Mouse (Mus musculus) large intestine, adult 2 months (tissue): ENCODE results near the gene Plekhb2. TPM values are rescaled to one million over a fixed set of nuclear protein-coding genes. Genes with fewer than 3 reads are reported as not detected.

Source experiments
- DNase-seq: peaks from one replicate; pipeline ENCODE4 v3.0.0-alpha.2; 2012; ENCODE audit warnings: low read depth, low spot score
- WGBS: fragments of 180-500 bp; shearing (Covaris S2); methylation state at CpG from one replicate; pipeline ENCODE4 v1.1.7; 2018; 5-methylcytosine and 5-hydroxymethylcytosine counted together
- polyA plus RNA-seq: library from polyadenylated mRNA; depleted of rRNA; stranded (reverse); fragments of >200 nt; gene quantifications from 2 replicates; pipeline ENCODE4 v1.2.3, GENCODE M21; 2012

Gene Plekhb2
- polyA plus RNA-seq, 1 experiment: 157 TPM

DNA sequence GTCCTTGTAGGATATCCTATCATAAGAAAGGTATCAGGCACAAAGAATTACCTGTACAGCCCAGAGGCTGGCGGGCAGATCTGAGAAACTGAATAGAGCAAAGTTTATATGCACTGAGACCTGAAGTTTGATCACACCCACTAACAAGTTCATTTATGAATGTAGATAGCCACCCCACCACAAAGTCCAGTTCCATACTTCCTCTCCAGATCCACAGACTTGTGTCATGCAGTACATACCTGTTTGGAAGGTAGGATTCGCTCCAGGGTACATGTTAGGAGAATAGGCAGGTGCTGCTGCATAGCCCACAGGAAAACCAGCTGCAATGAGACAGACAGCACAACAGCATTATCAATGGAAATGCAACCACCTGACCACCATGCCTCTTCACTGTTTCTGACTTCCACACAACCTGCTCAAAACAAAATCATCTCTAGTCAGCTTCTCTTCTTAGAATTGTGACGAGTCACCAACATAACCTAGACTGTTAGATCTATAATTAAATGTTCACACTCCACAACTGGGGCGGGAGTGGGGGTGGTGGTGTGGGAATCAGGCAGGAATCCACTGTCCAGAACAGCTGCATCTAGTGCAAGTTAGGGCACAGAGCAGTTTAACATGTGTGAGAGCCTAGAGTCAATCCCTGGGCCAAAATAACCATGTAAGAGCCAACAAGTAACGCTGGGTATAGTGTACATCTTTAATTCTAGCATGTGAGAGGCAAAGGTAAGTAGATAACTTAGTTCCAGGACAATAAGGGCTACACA, 21.1 kb upstream of the Plekhb2 start:
- WGBS: 68% methylated on average over 5 of the region's 5 CpGs
- no peak for DNase-seq

DNA sequence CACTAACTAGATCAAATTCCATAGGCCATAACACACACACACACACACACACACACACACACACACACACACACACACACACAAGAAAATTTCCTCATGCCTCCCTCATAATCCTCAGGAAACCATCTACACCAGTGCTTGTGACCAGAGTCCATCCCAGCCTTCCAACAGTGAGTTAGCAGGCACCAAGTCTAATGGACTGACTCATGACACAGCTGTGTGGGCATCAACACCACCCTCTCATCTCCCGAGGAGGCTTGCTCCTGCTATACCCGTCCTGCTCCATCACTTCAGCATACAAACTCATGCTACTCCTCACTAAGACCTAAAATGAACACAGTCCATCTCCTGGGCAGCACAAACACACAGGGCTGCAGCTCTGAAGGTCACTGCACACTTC, 18.8 kb upstream of the Plekhb2 start:
- WGBS: 38% methylated on average over 2 of the region's 2 CpGs
- DNase-seq: no peak

DNA sequence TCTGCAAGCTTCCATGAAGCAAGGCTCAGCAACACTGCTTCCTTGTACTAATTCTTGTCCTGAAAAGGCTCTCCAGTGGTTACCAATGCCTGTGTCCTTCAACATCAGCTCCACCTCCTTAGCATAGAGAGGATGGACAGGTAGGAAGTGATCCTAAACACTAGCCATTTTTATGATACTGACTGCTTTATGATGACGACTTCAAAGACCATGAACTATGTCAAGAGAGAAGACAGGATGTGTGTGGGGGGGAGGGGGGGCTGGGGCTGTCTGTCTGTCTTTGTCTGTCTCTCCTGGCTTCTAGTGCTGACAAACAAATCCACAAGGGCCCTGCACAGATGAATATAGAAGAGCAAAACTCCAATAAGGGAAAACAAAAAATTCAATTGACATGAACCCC, 18.4 kb upstream of the Plekhb2 start:
- WGBS: 15% methylated on average over 1 of the region's 1 CpGs
- DNase-seq: no peak

DNA sequence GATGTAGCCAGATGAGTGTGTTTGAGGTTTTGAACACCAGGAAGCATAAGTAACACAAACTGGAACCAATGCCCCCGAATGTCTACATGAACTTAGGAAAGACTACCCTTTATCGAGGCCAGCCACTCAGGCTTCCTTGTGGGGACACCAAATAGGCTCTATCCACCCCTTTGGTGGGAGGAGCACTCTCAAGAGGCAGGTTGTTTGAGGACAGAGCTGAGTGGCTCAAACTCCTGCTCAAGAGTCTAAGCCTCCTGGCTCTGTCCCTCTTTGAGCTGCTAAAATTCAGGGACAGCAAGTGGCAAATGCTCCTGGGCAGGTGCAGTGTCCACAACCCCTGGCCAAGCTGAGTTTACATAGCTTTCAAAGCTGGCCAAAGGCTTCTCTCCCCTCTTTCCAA, 14.9 kb upstream of the Plekhb2 start:
- DNase-seq: no peak
- 58% methylated on average over 2 of the region's 2 CpGs for WGBS

DNA sequence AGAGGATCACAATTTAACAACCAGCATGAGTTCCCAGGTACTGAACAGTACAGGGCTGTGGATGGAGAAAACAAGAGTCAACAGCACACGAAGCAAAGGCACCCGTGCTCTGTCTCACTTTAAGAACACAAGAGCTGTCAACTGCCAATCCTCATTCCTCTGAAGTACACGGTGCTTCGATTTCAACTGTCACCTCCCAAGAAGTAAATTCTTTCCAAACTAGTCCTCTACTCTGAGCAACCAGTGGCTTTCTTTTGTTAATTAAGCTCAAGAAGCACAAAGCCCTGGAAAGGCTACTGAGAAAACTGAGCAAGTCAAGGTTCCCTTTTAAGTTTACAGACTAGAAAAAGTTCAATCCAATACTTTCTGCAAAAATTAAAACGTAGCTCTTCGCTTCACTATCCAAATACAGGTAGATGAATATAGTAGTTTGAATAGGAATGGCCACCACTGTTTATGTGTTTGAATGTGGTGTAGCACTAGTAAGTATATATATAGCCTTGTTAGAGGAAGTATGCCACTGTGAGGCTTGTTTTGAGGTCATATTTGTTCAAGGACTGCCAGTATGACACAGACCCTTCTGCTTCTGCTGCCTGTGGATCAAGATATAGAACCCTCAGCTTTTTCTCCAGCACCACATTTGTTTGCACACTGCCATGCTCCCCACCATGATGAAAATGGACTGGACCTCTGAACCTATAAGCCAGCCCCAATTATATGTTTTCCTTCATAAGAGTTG, 11.7 kb upstream of the Plekhb2 start:
- 52% methylated on average over 6 of the region's 6 CpGs for WGBS
- no peak for DNase-seq

DNA sequence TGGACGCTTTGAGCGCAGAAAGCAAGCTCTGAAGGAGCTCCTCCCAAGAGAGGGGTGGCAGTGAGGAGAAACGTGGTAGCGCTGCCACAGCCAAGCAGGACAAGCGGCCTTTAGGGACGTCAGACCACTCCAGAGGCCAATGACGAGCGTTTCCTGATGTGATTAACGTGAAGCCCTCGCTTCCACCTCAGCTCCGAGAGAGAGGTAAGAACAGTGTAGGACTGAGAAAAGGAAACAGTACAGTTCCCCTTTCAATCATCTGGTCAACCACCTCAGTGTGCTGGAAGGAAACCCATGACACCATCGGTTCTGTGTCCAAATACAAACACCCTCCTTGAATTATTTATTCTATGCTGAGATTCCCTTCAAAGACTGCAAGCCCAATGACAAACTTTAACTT, 10.5 kb upstream of the Plekhb2 start:
- no peak for DNase-seq
- 66% methylated on average over 12 of the region's 12 CpGs for WGBS

DNA sequence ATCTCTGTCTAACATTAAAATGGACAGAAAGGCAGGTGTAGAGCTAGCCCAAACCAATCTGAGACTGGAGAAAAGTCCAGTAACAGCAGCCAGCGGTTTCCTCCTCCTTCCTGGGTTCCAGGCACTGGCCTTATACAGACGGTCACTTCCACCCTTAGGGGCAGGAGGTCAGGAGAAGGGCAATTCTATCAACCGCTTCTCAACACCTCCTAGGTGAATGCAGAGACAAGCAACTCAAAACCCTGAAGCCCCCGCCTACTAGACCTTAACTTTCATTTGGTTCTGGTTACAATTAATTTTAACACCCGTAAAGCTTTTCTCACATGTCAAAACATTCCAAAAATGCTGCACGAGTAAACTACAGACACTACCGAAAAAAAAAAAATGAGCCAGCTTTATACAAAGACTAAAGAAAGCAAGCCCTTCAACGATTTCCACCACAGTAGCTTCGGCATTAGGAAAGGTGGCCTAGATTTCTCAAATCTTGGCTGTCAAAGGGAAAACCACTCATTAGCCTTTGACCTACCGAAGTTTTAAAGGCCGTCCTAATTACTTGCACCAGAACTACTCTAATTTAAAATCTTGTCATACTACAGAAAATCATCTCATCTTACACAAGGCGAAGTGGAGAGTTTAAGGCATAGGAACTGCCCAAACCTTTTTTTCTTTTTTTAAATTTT, 7.9 kb upstream of the Plekhb2 start:
- no peak for DNase-seq

DNA sequence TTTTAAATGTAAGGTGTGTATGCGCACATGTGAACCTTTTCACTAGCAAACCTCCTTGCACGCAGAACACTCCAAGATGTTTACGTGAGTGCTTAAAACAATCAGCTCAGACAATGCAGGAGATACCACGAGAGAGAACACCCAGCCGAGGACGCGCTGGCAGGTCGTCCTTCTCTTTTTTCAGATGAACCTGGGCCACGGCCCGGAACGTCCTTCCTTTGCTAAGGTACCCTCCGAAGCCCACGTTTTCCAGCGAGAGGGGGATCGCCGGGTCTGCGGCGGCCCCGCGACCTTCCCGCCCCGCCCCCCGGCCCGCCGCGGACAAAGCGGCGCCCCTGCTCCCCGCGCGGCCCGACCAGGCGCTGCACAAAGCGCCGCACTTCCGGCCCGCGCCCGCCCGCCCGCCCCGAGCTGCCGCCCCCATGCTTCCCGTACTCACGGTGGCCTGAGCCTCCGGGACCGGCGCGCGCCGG, 7.4 kb upstream of the Plekhb2 start:
- WGBS: under 1% methylated on average over 51 of the region's 51 CpGs
- DNase-seq: no peak

More for the DNA sequence above, 7.9 kb upstream of the Plekhb2 start:
- WGBS: 2% methylated on average over 12 of the region's 12 CpGs

DNA sequence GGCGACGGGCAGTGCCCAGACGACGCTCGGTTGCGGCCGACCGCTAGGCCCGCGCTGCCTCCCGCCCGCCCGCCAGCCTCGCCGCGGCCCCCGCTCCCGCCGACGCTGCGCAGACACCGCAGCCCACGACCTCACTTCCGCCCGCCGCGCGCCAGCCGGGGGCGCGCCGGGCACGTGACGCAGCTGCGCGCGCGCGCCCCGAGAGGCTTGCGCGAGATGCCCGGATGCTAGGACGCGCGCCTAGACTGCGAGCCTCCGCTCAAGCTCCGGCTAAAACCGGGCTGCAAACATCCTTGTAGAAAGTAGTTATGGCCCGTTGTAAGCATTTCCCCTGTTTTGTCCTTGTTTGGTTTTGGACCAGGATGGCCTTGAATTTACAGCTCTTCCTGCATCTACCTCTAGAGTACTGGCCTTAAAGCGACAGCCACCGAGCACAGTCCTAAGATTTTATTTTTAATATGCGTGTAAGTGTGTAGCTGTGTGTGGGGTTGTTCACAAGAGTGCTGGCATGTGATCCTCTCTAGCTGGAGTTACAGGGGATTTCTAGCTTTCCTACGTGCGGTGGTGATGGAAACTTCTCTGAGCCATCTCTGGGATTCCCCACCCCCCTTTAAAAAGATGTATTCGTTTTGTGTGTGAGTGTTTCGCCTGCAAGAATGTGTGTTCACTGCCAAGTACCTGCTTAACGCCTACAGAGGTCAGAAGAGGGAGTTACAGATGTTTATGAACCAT, 6.7 kb upstream of the Plekhb2 start, which contains the start of gene Fam168b:
TSS of gene Fam168b (minus strand) at position 179 of the 732 bp plus-strand sequence.
- DNase-seq: no peak
- under 1% methylated on average over 57 of the region's 59 CpGs for WGBS

DNA sequence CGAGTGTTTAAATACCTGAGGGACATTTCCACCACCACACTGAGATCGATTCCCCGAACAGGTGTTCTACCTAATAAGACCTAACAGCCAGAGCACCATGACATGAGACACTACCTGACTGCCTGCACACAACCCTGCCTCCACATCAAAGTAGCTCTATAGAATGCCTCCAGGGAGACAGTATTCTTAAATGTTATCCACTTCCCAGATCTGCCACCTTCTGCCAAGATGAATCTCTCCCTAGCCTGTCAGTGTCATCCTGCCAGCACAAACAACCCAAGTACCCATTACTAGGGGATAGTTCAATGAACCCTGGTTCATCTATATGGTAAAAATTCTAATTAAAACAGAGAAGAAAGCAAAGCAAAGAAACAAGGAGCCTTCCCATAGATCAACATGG, 2.7 kb upstream of the Plekhb2 start:
- DNase-seq: no peak
- WGBS: 89% methylated on average over 3 of the region's 3 CpGs

DNA sequence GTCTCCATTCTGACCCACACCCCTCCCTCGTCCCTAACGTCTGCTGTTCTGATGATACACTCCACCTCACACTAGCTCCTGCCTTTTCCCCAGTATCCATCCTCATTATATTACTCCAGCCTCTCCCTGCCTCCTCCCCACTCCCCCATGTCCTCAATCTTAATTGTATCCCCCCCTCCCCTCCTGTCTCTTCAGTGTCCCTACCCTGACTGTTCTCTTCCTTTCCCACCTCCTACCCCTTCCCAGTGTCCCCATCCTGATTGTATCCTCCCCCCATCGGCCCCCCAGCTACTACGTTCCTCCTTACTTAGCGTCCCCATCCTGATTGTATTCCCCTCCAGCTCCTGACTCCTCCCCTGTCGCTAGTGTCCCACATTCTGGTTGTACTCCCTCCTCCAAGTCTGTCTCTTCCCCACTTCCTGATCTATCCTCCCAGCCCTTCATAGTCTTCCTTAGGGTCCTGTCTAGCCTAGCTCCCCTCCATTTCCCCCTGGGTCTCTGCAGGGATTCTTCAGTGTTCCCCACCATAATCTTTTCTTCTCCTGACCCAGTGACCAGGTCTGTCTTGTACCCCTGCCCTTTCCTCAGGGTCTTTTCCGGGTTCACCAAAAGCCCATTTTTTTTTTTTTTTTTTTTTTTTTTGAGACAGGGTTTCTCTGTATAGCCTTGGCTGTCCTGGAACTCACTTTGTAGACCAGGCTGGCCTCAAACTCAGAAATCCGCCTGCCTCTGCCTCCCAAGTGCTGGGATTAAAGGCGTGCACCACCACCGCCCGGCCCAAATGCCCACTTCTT, 764 bp downstream of the Plekhb2 start:
- WGBS: 24% methylated on average over 11 of the region's 11 CpGs
- DNase-seq: no peak

DNA sequence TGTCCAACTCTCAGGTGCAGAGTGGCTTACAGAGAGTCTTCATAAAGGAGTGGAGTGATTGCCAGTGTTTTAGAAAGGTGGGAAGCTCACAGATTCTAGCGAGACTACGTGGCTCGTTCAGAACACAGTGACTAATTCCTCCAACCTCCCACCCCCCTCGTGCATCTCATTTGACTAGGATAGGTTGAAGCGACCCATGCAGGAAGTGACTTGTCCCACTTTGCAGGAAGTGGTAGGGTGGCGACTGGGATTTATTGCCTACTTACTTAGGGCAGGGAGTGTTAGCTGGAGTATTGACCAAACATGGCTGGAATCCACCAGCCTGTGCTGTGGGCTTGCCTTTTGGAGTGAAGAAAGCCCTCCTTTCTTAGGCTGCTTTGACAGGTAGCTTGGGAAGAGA, 1.8 kb downstream of the Plekhb2 start:
- peak; percentile 83 for DNase-seq
- WGBS: 6% methylated on average over 6 of the region's 6 CpGs

DNA sequence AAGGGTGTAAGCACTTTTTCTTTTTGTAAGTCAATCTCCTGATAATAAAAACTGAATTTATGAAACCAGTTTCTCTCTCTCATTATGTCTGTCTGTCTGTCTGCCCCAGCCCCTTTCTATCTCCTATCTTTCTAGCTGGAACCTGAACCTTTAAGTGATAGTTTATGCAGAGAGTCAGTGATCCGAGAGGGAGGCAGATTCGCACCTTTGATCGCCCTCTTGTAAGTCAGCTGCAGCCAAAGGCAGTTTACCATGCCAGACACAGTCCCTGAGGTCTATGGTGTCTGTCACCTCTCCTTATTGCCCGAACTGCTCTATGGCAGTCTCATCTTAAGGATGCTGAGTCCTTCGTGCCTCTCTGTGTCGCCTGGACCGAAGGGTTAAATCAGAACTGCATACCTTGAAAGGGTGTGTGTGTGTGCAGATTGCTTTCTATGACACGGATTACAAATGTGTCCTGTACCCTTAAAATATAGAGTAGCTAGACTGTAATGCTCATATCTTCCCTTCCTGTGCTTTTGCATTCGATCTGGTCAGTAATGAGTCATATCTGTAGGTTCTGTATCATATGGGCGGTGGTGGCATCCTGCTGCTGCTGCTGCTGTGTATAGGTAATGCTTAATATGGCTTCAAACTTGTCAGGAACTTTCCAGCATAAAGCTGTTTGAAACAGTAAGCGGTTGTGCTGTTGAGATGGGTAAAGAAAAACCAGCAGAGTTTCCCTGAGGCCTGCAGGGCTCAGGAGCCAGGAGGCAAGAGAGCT, 2.5 kb downstream of the Plekhb2 start:
- 26% methylated on average over 11 of the region's 11 CpGs for WGBS
- DNase-seq: no peak

DNA sequence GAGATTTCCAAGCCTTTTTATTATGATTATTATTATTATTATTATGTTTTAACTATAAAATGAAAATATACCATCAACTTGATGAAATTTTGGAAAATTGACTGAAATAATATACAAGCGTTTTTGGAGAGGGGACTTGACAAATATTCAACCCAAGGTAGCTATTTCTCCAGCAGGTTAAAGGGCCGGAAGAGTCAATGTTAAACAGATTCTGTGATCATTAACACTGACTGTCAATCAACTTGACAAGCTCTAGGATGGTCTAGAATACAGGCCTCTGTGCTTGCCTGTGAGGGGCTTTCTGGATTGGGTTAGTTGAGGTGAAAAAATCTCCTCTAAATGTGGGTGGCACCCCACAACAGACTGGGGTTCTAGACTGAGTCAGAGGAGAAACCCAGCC, 4.0 kb downstream of the Plekhb2 start:
- 89% methylated on average over 2 of the region's 2 CpGs for WGBS
- no peak for DNase-seq

DNA sequence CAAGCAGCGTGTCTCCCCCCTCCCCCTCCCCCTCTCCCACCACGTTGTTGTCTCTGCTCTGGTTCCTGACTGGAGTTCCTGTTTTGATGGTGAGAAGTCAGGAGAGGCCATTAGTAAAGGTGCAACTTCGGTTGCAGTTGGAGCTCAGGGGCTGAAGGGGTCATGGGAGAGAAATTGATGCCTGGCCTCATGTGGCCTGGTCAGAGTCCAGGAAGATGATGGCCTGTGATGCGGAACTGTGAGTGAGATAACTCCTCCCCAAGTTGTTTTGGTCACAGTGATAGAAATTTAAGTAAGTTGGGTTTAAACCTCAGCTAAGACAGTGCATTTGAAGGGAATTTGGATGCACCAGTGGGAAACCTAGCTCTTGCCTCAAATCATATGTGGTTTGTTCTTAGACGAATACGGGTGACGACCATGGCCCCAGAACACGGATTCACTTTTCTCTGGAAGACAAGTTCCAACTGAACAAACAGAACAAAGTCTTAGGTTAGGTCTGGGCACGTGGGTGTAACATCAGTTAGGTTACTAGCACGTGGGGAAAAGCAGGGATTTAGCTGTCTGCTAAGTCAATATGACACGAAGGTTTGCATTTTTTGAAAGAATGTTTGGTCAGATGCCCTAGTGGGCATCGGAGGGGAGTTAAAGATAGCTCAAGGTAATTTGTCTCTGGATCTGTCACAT, 5.4 kb downstream of the Plekhb2 start:
- 62% methylated on average over 12 of the region's 12 CpGs for WGBS
- no peak for DNase-seq

DNA sequence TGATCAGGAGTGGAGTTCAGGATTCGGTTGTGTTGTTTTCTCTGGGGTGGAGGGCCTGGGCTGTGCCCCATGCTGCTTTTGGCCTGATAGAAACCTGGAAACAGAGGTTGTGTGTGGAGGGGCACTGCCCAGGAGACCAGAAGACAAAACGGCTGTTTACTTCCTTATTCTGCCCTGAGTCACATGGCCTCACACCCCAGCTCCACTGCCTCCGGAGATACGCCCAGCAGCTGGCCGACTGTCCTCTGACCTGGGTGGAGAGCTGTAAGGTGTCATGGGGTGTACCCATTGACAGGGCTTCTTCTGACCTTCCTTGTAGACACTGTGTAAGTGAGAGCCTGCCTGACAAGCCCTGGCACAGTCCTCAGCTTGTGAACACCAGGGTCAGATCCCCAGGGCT, 8.9 kb downstream of the Plekhb2 start:
- 21% methylated on average over 5 of the region's 5 CpGs for WGBS
- peak; percentile 85 for DNase-seq

DNA sequence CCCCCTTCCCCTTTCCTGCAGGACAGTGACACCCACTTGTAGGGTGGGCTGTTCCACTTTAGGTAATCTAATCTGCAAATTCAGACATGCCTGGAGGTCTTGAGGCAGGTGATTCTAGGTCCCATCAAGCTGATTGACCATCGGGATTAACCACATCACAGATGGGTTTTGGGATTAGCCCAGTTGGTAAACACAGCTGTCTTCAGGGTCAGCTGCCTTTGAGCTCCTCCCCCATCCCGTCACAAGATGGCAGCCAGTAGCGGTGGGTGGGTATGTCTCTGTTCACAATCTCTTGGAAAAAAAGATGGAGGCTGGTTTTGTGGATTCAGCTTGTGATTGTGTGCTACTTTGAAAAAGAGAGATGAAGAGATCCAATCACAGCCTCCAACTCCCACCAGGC, 10.0 kb downstream of the Plekhb2 start:
- WGBS: 75% methylated on average over 3 of the region's 3 CpGs
- DNase-seq: no peak

DNA sequence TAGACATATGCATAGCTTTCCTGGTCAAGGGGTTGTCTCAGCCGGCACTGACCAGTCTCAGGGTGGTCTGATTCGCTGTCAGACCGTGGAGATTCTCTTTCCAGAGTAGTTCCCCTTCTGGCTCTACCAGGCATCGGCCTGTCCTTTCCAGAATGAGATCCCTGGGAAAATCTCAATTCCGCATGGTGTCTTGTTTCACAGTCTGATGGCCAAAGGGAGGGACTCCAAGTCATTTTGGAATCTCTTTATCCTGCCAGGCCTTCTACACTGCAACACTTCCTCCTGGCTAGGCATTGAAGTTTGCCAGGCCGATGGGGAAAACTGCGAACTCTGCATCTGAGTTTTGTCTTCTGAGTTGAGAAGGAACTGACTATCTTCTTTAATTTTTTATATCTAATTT, 10.4 kb downstream of the Plekhb2 start:
- DNase-seq: no peak
- 87% methylated on average over 7 of the region's 7 CpGs for WGBS
